Mouse (Mus musculus) forebrain, embryonic 15.5 days (tissue): ENCODE data around the gene Gna11. TPM values are rescaled to one million over a fixed set of nuclear protein-coding genes. Genes with fewer than 3 reads are reported as not detected.

ENCODE experiments used
- ATAC-seq: fragments of 200-750 bp; cut with Nextera tagmentation; replicated peaks from 2 replicates; pipeline ENCODE4 v1.8.0; 2017; ENCODE audit warnings: mild to moderate bottlenecking, moderate TSS enrichment, moderate library complexity
- H3K27ac ChIP-seq: fragments of 300-500 bp; sonication (generic); replicated peaks from 2 replicates; pipeline ENCODE4 v1.5.1; 2015; ENCODE audit warnings: mild to moderate bottlenecking, inconsistent platforms
- H3K27me3 ChIP-seq: fragments of 300-500 bp; sonication (generic); 2 replicates; pipeline ENCODE4 v1.6.1; 2015; ENCODE audit warnings: inconsistent platforms
- H3K36me3 ChIP-seq: fragments of 300-500 bp; sonication (generic); 2 replicates; pipeline ENCODE4 v1.6.1; 2015; ENCODE audit warnings: mild to moderate bottlenecking, inconsistent platforms
- H3K4me1 ChIP-seq: fragments of 300-500 bp; sonication (generic); 2 replicates; pipeline ENCODE4 v1.6.1; 2015; ENCODE audit warnings: inconsistent platforms
- H3K4me2 ChIP-seq: fragments of 300-500 bp; sonication (generic); replicated peaks from 2 replicates; pipeline ENCODE4 v1.6.1; 2015; ENCODE audit warnings: mild to moderate bottlenecking, inconsistent platforms
- H3K4me3 ChIP-seq: fragments of 300-500 bp; sonication (generic); 2 replicates; pipeline ENCODE4 v1.5.1; 2015; ENCODE audit warnings: mild to moderate bottlenecking, inconsistent platforms
- H3K9ac ChIP-seq: fragments of 300-500 bp; sonication (generic); replicated peaks from 2 replicates; pipeline ENCODE4 v1.6.1; 2015; ENCODE audit warnings: mild to moderate bottlenecking, inconsistent platforms
- H3K9me3 ChIP-seq: fragments of 300-500 bp; sonication (generic); 2 replicates; pipeline ENCODE4 v1.6.1; 2016; ENCODE audit warnings: inconsistent platforms
- WGBS: fragments of 180-500 bp; shearing (Covaris S2); methylation state at CpG from one replicate; pipeline ENCODE4 v1.1.7; 2015; ENCODE audit warnings: mixed read lengths; 5-methylcytosine and 5-hydroxymethylcytosine counted together
- polyA plus RNA-seq: library from polyadenylated mRNA; unstranded; fragments of >200 nt; fragmentation: Nextera tagmentation; extraction: Ambion mirVana; gene quantifications from 2 replicates; pipeline ENCODE4 v1.2.1, GENCODE M21; 2015

Gene Gna11
- polyA plus RNA-seq, 1 experiment from 2014 or later: 99.8 TPM

GRCm38 (mm10) chr10:81537429-81537828 is 7.6 kb downstream of the Gna11 start:
- Histone ChIP-seq H3K36me3 (peaks cover 6% of the 10 kb centered on the region), H3K9me3 (no peaks in the 10 kb centered on the region), H3K4me1 (peaks cover 14% of the 10 kb centered on the region), H3K27me3 (no peaks in the 10 kb centered on the region), H3K27ac (no peak overlapping the region), H3K9ac (no peak overlapping the region), H3K4me2 (no peak overlapping the region), H3K4me3 (no peak overlapping the region)
- 93% methylated on average over 2 of the region's 2 CpGs for WGBS
- ATAC-seq: no peak

DNA sequence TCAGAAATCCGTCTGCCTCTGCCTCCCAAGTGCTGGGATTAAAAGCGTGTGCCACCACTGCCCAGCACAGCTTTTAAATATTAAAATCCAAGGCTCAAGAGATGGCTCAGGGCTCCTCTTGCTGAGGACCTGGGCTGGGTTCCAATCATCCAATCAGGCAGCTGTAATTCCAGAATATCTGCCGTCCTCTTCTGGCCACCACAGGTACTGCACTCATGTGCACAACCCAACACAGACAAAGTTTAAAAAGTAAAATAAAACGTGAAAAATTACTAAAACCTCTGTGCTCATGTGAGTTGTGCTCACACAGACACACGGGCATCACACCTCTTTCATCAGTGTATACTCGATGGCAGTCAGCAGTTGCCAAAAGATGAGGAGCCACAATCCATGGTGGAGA is 8.3 kb downstream of the Gna11 start:
- H3K36me3 ChIP-seq: peaks cover 10% of the 10 kb centered on the region
- H3K27ac ChIP-seq: no peak overlapping the region
- H3K4me1 ChIP-seq: peaks cover 8% of the 10 kb centered on the region
- H3K4me2 ChIP-seq: no peak overlapping the region
- H3K27me3 ChIP-seq: no peaks in the 10 kb centered on the region
- H3K9me3 ChIP-seq: no peaks in the 10 kb centered on the region
- H3K9ac ChIP-seq: no peak overlapping the region
- no peak overlapping the region for H3K4me3 ChIP-seq
- ATAC-seq: no peak
- 79% methylated on average over 6 of the region's 6 CpGs for WGBS

DNA sequence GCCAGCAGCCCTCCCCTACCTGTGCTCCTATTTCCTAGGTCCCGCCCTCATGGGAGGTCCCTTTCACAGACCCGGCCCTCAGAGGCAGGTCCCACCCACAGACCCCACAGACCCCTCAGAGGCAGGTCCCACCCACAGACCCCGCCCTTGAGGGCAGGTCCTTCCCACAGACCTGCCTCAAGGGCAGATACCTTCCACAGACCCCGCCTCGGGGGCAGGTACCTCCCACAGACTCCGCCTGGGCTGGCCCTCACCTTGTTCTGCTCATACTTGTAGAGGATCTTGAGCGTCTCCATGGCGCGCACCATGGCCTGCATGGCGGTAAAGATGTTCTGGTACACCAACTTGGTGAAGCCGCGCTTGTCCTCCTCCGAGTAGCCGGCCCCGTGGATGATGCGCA is 10.2 kb downstream of the Gna11 start:
- ATAC-seq: no peak

DNA sequence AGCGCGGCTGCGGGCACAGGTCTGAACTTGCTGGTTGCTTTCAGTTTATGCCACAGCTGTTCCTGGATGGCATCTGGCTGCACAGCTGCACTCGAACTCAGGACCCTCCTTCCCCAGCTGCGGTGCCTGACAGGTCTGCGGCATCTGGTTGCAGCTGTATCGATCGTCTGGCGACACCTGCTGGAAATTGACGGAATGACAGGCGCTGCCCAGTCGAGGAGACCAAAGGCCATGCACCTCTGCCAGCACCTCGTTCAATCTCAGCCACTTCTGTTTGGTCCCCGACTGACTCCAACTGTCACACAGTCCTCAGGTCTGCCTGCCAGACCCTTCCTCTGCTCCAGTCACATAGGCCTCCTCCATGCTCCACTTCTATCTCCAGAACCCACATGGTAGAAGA is 18.2 kb downstream of the Gna11 start:
- H3K9me3 ChIP-seq: no peaks in the 10 kb centered on the region
- no peak for ATAC-seq

More for the DNA sequence above, 10.2 kb downstream of the Gna11 start:
- Histone ChIP-seq H3K27me3 (no peaks in the 10 kb centered on the region), H3K9me3 (no peaks in the 10 kb centered on the region), H3K4me2 (no peak overlapping the region), H3K36me3 (peaks cover 25% of the 10 kb centered on the region), H3K27ac (no peak overlapping the region), H3K4me1 (no peaks in the 10 kb centered on the region), H3K4me3 (no peak overlapping the region), H3K9ac (no peak overlapping the region)
- WGBS: 60% methylated on average over 16 of the region's 16 CpGs

DNA sequence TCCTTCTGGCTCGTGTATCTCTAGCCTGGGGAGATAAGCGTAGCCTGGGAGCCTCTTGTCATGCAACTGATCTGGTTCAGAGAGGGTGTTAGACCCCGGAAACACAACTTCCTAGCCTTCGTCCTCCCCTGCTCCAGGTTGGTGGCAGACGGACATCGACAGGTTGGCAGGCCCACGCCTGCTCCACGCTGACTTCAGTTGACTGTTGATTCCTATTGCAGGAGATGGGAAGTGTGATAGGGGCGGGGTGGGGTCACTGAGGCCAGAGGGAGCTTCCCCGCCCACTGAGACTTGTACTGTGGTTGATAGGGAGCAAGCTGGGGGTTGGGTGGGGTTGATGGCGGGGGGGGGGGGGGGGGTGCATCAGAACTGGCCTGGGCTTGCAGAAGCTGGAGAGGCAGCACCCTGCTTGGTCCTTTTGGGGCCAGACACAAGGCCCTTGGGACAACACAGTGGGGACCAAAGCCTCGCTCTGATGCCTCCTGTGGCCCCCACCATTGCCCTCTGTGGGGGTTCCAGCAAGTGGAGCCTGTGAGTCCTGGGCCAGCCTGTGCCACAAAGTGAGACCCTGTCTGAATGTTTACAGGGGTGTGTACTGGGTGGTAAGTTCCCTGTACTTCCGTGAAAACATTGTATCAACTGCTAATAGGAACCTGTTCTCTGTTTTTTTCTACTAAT is 19.8 kb downstream of the Gna11 start:
- Histone ChIP-seq H3K4me3 (no peak overlapping the region), H3K4me1 (no peaks in the 10 kb centered on the region), H3K9me3 (no peaks in the 10 kb centered on the region), H3K9ac (no peak overlapping the region), H3K4me2 (no peak overlapping the region), H3K27ac (no peak overlapping the region), H3K36me3 (peaks cover 14% of the 10 kb centered on the region), H3K27me3 (0 out of 2 replicates have a peak, but pooled peaks cover 3% of the 10 kb centered on the region)
- ATAC-seq: no peak
- WGBS: 67% methylated on average over 12 of the region's 13 CpGs

More for the DNA sequence above, 18.2 kb downstream of the Gna11 start:
- Histone ChIP-seq H3K27ac (no peak overlapping the region), H3K36me3 (peaks cover 25% of the 10 kb centered on the region), H3K4me1 (no peaks in the 10 kb centered on the region), H3K4me3 (no peak overlapping the region), H3K27me3 (0 out of 2 replicates have a peak, but pooled peaks cover 3% of the 10 kb centered on the region), H3K4me2 (no peak overlapping the region), H3K9ac (no peak overlapping the region)
- WGBS: 15% methylated on average over 14 of the region's 14 CpGs

DNA sequence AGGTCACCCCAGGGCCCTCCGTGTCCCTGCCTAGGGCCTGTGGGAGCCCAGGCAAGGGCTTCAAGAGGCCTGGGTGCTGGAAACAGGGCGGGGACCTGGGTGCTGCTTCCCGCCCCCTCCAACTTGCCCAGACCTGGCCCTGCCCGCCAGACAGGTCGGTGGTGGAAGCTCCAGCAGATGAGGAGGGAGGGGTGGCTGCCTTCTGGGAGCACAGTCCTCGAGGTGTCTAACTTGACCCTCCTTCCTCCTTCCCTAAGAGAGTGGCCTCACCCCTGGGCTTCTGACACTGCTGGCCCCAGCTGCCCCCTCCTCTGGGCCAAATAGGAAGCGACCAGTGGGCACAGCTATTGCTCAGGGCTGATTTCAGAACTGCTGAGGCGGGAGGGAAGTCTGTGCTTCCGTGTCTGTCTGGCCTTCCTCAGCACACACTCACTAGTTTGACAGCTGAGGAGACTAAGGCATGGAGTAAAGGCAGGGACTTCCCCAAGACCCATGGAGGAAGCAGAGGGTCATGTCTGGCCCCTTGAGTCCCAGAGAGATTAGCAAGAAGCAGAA is 20.9 kb downstream of the Gna11 start, which contains the start of gene Gna15:
Gene Gna15, minus strand, starts transcription at position 175 of the 555 bp plus-strand sequence.
- 24% methylated on average over 8 of the region's 9 CpGs for WGBS
- no peak for ATAC-seq
- peaks cover 3% of the 10 kb centered on the region; the same call in 1 of the 2 replicates for H3K36me3 ChIP-seq

DNA sequence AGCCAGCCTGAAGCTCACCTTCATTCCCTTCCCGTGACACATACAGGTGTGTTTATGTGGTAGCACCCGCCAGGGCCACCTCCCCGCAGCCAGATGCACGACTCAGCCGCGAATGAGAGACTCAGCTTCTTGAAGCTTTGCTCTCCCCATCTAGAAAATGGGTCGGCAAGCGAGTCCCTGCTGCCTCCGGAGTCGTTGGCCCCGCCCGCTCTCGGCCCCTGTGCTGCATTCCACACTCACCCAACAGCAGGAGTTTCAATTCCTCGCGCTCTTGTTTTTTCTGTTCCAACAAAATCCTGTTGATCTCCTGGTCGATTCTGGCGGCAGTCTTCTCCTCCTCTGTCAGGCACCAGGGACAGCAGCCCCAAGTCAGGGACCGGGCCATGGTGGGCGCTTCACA is 21.4 kb downstream of the Gna11 start:
- no peak overlapping the region for H3K4me3 ChIP-seq
- ATAC-seq: no peak
- no peaks in the 10 kb centered on the region for H3K4me1 ChIP-seq
- H3K36me3 ChIP-seq: no peaks in the 10 kb centered on the region
- no peak overlapping the region for H3K9ac ChIP-seq
- no peak overlapping the region for H3K27ac ChIP-seq
- H3K4me2 ChIP-seq: no peak overlapping the region
- 0 out of 2 replicates have a peak, but pooled peaks cover 3% of the 10 kb centered on the region for H3K27me3 ChIP-seq
- 23% methylated on average over 19 of the region's 19 CpGs for WGBS
- no peaks in the 10 kb centered on the region for H3K9me3 ChIP-seq

More for the DNA sequence above, 20.9 kb downstream of the Gna11 start, which contains the start of gene Gna15:
- Histone ChIP-seq H3K4me2 (no peak within 1 kb of the TSS), H3K9ac (no peak within 1 kb of the TSS), H3K9me3 (no peaks in the 10 kb centered on the region), H3K4me3 (no peak within 1 kb of the TSS), H3K27ac (no peak within 1 kb of the TSS), H3K27me3 (0 out of 2 replicates have a peak, but pooled peaks cover 3% of the 10 kb centered on the region), H3K4me1 (no peaks in the 10 kb centered on the region)

- H3K4me2 ChIP-seq: no peak overlapping the region
- no peak overlapping the region for H3K4me3 ChIP-seq
- no peaks in the 10 kb centered on the region for H3K9me3 ChIP-seq
- no peaks in the 10 kb centered on the region for H3K4me1 ChIP-seq
- 79% methylated on average over 6 of the region's 6 CpGs for WGBS
- ATAC-seq: no peak
- 0 out of 2 replicates have a peak, but pooled peaks cover 3% of the 10 kb centered on the region for H3K27me3 ChIP-seq
- H3K36me3 ChIP-seq: no peaks in the 10 kb centered on the region
- H3K9ac ChIP-seq: no peak overlapping the region
- H3K27ac ChIP-seq: no peak overlapping the region
Measured at GRCm38 (mm10) chr10:81523142-81523541, 21.8 kb downstream of the Gna11 start.

DNA sequence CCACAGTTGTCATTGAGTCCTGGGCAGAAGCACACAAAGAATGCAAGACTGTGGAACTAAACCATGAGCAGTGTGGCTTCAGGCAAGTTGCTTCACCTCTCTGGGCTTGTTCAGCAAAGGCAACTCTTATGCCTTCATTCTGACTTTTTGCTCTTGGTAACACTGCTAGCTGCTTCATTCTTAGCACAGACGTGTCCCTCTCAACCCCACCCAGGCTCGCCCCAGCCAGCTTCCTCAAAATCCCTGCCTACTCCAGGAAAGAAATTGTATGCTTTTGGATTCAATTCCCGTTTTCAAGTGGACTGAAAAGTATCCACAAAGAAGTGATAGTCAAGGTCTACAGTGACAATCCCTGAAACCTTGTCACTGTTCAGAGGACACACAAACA is 25.0 kb downstream of the Gna11 start:
- WGBS: 77% methylated on average over 3 of the region's 3 CpGs
- Histone ChIP-seq H3K4me1 (no peaks in the 10 kb centered on the region), H3K36me3 (no peaks in the 10 kb centered on the region), H3K27me3 (0 out of 2 replicates have a peak, but pooled peaks cover 3% of the 10 kb centered on the region), H3K4me3 (no peak overlapping the region), H3K9me3 (no peaks in the 10 kb centered on the region), H3K9ac (no peak overlapping the region), H3K4me2 (no peak overlapping the region), H3K27ac (no peak overlapping the region)
- ATAC-seq: no peak

- H3K27ac ChIP-seq: no peak overlapping the region
- no peak for ATAC-seq
- 88% methylated on average over 6 of the region's 6 CpGs for WGBS
Measured at GRCm38 (mm10) chr10:81519227-81519977, 25.6 kb downstream of the Gna11 start.

DNA sequence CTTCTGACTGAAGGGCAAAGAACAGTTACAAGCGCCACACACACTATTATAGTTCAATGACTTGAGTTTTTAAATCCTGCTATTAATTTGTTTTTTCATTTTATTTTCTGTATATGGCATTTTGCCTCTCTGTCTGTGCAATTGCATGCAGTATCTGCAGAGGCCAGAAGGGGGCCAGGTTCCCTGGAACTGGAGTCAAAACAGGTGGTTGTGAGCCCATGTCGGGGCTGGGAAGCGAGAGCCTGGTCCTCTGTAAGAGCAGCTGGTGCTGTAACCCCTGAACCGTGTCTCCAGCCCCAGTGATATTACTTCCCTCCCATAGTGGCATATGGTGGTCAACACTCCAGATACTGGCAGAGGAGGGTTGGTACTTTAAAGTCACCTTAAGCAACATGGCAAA is 26.4 kb downstream of the Gna11 start:
- no peak overlapping the region for H3K27ac ChIP-seq
- ATAC-seq: no peak
- no peaks in the 10 kb centered on the region for H3K4me1 ChIP-seq
- WGBS: 14% methylated on average over 4 of the region's 4 CpGs
- H3K9me3 ChIP-seq: no peaks in the 10 kb centered on the region
- H3K27me3 ChIP-seq: no peaks in the 10 kb centered on the region
- H3K9ac ChIP-seq: no peak overlapping the region
- H3K4me3 ChIP-seq: no peak overlapping the region
- H3K4me2 ChIP-seq: no peak overlapping the region
- no peaks in the 10 kb centered on the region for H3K36me3 ChIP-seq

More at GRCm38 (mm10) chr10:81519227-81519977, 25.6 kb downstream of the Gna11 start:
- Histone ChIP-seq H3K4me1 (no peaks in the 10 kb centered on the region), H3K4me3 (no peak overlapping the region), H3K9ac (no peak overlapping the region), H3K9me3 (no peaks in the 10 kb centered on the region), H3K36me3 (no peaks in the 10 kb centered on the region), H3K27me3 (0 out of 2 replicates have a peak, but pooled peaks cover 3% of the 10 kb centered on the region), H3K4me2 (no peak overlapping the region)

DNA sequence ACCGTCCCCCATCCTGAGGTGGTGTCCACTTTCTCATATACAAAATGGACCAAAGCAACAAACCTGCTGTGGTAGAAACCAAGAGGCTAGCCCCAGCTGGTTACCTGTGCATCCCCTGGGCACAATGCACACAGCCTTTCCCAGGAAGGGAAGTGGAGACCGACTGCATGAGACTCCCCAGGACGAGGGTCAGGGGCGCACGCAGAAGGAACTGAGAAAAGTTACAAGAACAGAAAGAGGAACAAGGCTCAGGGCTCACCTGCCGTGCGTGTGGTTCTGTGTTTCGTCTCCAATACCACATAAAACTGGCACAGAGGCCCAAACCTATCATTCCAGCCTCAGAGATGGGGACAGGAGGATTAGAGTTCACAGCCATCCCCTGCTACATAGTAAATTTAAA is 27.8 kb downstream of the Gna11 start:
- Histone ChIP-seq H3K36me3 (no peaks in the 10 kb centered on the region), H3K27ac (no peak overlapping the region), H3K4me3 (no peak overlapping the region), H3K4me1 (no peaks in the 10 kb centered on the region), H3K9me3 (no peaks in the 10 kb centered on the region), H3K4me2 (no peak overlapping the region), H3K27me3 (0 out of 2 replicates have a peak, but pooled peaks cover 6% of the 10 kb centered on the region), H3K9ac (no peak overlapping the region)
- no peak for ATAC-seq
- 76% methylated on average over 8 of the region's 8 CpGs for WGBS
